Mouse (Mus musculus): ENCODE measurements around the gene Ubr7.

Gene Ubr7

GRCm38 (mm10) chr12:102757689-102758402 lies at the start of gene Ubr7, which contains the start of the genes Gm28051 and Gon7:
Gene Ubr7 (plus strand): TSS chr12:102757967.
Gene Gm28051 (minus strand): TSS chr12:102757765.
Gene Gon7 (minus strand): TSS chr12:102757803.
- in situ Hi-C loops (cut with MboI; ENCODE audit: low pct_unique_long_range_greater_than_20kb in 1 of 2, low sequenced_read_pairs in 2 of 2, unreplicated experiment in 1 of 2): loop anchor here in 1 of 2 experiments (25.0 kb wide), 1 partner anchor 771 kb away; the partner anchor contains the start of gene Cpsf2

DNA sequence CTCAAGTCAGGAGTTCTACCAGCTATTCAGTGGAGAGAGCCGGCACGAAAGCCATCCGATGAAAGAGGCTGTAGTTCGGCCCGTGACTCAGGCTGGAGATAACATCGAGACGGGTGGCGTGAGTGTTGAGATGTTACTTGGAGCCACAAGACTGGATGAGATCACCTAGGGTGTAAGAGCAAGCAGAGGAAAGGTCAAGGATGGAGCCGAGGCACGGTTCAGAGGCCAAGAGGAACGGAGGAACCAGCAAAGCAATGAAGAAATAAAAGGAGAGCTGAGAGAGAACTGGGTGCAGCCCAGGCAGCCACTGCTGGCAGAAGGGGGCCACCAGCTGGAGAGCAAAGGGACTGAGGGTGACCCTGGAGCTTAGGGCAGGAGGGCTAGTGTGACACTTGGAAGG lies 49.5 kb upstream of the Ubr7 start:
- in situ Hi-C loops (cut with MboI; ENCODE audit: low pct_unique_long_range_greater_than_20kb in 1 of 2, low sequenced_read_pairs in 2 of 2, unreplicated experiment in 1 of 2): no loop called here

DNA sequence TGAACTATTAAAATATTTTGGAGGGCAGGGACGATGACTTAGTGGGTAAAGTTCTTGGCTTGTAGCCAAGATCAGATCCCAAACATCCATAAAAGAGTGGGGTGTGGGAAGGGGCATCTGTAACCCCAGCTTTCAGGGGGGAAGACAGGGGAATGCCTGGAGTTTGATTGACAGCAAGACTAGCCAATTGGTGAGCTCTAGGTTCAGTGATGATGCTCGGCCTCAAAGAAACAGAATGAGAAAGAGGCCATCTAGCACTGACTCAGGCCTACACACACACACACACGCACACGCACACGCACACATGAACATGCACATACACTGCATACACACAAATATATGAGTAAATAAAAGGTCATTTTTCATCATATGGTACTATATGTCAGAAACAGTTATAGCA lies 47.9 kb upstream of the Ubr7 start:
- in situ Hi-C loops (cut with MboI; ENCODE audit: low pct_unique_long_range_greater_than_20kb in 1 of 2, low sequenced_read_pairs in 2 of 2, unreplicated experiment in 1 of 2): no loop called here

DNA sequence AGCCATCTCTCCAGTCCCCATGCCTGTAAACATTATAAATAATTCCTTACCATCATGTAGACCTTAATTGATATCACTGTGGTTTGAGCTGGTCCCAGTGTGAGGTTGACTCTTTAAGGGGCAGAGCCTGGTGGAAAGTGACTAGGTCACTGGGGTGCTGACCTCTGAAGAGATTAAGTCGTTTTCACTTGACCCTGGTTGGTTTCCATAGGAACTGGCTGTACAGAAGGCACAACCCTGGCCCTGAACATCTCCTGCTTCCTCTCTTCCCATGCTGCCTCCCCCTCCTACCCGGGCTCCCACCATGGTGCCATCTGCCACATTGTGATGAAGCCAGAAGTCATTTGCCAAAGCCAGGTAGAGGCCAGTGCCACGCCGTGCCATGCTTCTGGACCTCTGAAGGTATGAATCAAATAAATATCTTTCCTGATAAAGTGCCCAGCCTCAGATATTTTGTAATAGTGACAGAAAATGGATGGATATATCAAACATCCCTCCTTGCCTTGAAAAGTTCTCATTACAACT lies 46.9 kb upstream of the Ubr7 start:
- in situ Hi-C loops (cut with MboI; ENCODE audit: low pct_unique_long_range_greater_than_20kb in 1 of 2, low sequenced_read_pairs in 2 of 2, unreplicated experiment in 1 of 2): no loop called here

- in situ Hi-C loops (cut with MboI; ENCODE audit: low pct_unique_long_range_greater_than_20kb in 1 of 2, low sequenced_read_pairs in 2 of 2, unreplicated experiment in 1 of 2): no loop called here
These were observed 44.5 kb upstream of the Ubr7 start for GRCm38 (mm10) chr12:102713153-102713865.

GRCm38 (mm10) chr12:102714116-102714515 lies 43.7 kb upstream of the Ubr7 start:
- in situ Hi-C loops (cut with MboI; ENCODE audit: low pct_unique_long_range_greater_than_20kb in 1 of 2, low sequenced_read_pairs in 2 of 2, unreplicated experiment in 1 of 2): no loop called here

GRCm38 (mm10) chr12:102714654-102715395 lies 42.9 kb upstream of the Ubr7 start:
- in situ Hi-C loops (cut with MboI; ENCODE audit: low pct_unique_long_range_greater_than_20kb in 1 of 2, low sequenced_read_pairs in 2 of 2, unreplicated experiment in 1 of 2): no loop called here

DNA sequence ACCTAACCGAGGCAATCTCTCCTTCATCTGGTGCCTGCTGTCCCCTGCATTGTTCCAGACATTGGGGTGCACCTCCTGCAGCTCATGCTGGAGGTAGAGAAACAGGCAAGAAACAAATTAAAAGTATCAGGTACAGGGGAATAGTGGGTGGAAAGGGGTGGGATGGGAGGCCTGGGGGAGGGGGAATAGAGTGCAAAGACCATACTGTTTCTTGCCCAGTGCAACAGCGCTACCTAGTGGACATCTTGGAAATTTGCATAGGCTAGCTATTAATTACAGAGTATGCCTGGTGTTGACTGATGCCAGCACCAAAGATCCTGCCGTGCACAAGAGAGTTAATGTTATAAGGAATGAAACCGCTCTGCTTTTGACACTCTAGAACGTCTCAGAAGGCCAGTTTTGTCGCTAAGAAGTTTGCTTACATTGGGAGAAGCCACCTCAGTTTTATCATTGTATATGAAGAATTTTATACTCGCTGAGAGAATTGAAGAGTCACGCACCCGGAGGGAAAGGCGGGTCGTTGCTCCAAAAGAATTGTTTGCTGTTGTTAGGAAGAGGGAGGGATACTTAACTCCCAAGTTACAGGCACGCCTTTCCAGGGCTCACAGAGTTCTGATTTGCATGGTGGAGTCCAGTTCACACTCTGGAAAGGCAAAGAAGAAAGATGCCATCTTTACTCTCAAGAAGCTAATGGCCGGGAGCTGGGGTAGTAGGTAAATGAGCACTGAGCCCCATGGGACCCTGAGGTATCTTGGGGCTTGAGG lies 38.0 kb upstream of the Ubr7 start:
- in situ Hi-C loops (cut with MboI; ENCODE audit: low pct_unique_long_range_greater_than_20kb in 1 of 2, low sequenced_read_pairs in 2 of 2, unreplicated experiment in 1 of 2): loop anchor here (5.0 to 10.0 kb wide), 2 partner anchors 192 to 195 kb away; no protein-coding TSS in a partner anchor

DNA sequence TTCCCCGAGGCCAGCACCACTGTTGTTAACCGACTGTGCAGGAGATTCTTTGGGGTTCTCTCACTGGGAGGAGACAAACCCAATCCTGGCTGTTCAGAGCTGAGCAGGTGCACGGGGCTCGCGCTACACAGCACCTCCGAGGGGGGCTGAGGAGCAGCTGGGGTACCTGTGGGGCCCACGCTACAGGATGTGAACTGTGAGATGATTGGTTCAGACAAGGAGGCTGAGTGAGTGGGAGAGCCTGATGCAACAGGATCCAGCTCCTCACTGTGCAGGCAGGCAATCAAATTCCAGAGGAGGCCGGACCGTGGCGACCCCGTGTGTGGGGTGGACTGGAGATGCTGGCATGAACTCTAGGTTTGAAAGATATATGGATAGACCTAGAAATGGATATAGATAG lies 35.3 kb upstream of the Ubr7 start:
- in situ Hi-C loops (cut with MboI; ENCODE audit: low pct_unique_long_range_greater_than_20kb in 1 of 2, low sequenced_read_pairs in 2 of 2, unreplicated experiment in 1 of 2): loop anchor here (5.0 to 10.0 kb wide), 2 partner anchors 195 to 198 kb away; no protein-coding TSS in a partner anchor

GRCm38 (mm10) chr12:102722966-102723365 lies 34.8 kb upstream of the Ubr7 start:
- in situ Hi-C loops (cut with MboI; ENCODE audit: low pct_unique_long_range_greater_than_20kb in 1 of 2, low sequenced_read_pairs in 2 of 2, unreplicated experiment in 1 of 2): loop anchor here (5.0 to 10.0 kb wide), 2 partner anchors 196 to 198 kb away; no protein-coding TSS in a partner anchor

DNA sequence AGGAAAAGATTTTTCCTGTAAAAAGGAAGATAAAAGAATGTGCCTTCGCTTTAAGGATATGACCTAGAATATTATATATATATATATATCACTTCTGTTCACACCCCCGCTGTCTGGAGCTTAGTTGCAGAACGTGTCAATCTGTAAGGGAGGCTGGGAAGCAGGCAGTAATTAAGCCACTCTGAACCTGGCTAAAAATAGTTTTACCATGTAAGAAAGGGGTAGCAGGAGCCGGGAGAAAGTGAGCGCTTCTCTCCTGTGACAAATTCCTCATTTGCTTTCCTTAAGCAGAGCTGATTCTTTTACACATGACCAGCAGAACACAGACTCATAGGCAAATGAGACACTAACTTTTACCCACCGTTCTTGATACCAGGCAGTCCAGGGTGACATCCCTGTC lies 33.9 kb upstream of the Ubr7 start:
- in situ Hi-C loops (cut with MboI; ENCODE audit: low pct_unique_long_range_greater_than_20kb in 1 of 2, low sequenced_read_pairs in 2 of 2, unreplicated experiment in 1 of 2): loop anchor here (5.0 to 10.0 kb wide), 2 partner anchors 197 to 199 kb away; no protein-coding TSS in a partner anchor

GRCm38 (mm10) chr12:102725146-102725545 lies 32.6 kb upstream of the Ubr7 start:
- in situ Hi-C loops (cut with MboI; ENCODE audit: low pct_unique_long_range_greater_than_20kb in 1 of 2, low sequenced_read_pairs in 2 of 2, unreplicated experiment in 1 of 2): loop anchor here in 1 of 2 experiments (10.0 kb wide), 1 partner anchor 200 kb away; no protein-coding TSS in a partner anchor

GRCm38 (mm10) chr12:102725761-102726175 lies 32.0 kb upstream of the Ubr7 start:
- in situ Hi-C loops (cut with MboI; ENCODE audit: low pct_unique_long_range_greater_than_20kb in 1 of 2, low sequenced_read_pairs in 2 of 2, unreplicated experiment in 1 of 2): loop anchor here in 1 of 2 experiments (10.0 kb wide), 1 partner anchor 201 kb away; no protein-coding TSS in a partner anchor

DNA sequence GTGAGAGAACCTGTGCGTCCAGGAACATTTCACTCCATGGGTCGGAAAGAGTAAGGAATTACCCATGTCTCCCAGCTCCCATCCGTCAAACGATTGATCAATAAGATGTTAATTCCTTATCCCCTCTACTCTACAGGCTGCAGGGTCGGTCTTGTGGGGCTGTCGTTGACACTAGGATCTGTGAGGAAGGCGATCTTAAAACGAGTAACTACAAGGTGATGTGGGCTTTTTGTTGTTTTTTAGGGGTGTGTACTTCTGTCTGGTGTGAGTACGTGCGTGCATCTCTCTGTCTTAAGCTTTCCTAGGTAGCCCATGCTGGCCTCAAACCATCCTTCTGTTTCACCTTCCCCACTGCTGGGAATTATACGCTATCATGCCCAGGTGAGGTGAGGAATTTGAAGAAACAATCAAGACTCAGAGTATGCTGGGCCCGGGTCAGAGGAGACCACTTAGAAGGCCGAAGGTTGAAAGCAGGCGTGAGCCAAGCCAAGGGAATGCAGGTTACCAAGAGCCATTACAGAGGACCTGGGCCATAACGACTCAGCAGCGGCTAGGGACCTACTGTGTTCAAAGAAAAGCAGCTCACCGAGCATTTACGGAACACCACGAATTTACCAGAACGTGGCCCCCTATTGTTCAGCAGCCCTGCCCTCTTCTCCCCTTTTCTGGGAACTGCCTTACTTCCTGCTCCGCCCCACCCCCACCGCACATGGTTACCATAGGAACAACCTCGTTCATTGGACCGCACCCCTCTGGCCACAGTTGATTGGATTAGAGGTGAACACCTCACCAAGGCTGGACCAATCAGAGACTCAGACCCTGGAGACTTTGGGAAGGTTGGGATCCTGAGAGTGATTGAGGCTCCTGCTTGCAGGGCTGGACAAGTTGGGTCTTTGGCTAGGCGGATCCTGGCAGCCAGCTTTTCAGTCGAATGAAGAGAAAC lies 27.6 kb upstream of the Ubr7 start:
- in situ Hi-C loops (cut with MboI; ENCODE audit: low pct_unique_long_range_greater_than_20kb in 1 of 2, low sequenced_read_pairs in 2 of 2, unreplicated experiment in 1 of 2): loop anchor here in 1 of 2 experiments (10.0 kb wide), 1 partner anchor 205 kb away; no protein-coding TSS in a partner anchor

DNA sequence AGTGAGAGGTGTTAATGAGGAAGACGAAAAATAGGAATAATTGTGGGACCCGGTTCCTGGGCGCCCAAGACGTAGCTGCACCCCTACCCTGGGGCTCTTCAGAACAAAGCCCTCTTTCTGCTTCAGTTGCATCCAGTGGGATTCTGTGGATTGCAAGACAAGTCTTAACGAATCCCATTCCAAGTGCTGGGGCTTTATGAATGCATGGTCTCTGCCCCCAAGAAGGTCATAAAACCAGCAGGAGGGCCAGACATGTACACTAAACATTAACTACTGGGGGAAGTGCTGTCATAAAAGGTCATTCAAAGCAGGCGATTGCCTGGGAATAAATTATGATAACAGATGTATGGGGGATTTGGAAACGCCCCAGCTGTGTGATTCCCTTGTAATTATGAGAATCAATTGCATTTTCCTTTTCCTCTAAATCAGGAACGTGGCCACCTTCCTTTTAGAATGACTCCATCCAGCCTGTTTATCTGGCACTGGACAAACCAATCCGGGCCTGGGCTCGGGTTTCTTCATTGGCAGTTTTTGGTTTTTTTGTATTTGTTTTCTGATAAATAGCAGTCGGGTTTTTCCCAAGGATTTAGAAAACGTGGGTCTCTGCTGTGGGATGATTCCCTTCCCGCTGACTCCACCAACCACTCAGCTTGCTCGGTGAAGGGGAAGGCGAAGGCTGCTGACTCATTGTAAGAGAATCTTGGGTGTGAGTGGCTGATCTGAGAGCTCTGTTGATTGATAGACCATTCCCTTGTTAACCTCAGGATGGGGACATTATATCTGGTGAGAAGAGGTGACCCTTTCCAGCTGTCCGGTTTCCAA lies 26.8 kb upstream of the Ubr7 start:
- in situ Hi-C loops (cut with MboI; ENCODE audit: low pct_unique_long_range_greater_than_20kb in 1 of 2, low sequenced_read_pairs in 2 of 2, unreplicated experiment in 1 of 2): no loop called here

DNA sequence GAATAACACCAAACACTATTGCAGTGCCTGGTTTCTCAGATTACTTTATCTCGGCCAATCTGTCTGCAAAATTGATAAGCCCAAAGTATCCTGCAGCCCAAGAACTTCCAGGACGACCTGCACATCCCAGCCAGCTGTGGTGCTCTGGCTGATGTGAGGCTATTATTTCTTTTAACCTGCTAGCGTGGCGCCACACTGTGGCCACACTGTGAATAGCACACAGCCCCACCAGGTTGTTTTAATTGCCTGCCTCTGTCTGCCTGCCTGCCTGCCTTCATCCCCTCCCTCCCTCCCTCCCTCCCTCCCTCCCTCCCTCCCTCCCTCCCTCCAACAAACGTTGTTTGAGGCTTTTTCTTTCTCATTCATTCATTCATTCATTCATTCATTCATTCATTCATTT lies 24.4 kb upstream of the Ubr7 start:
- in situ Hi-C loops (cut with MboI; ENCODE audit: low pct_unique_long_range_greater_than_20kb in 1 of 2, low sequenced_read_pairs in 2 of 2, unreplicated experiment in 1 of 2): no loop called here

Measured in mouse embryonic stem cell (cell line).